Mouse (Mus musculus): ENCODE data around the gene Sec14l1. TPM values are rescaled to one million over a fixed set of nuclear protein-coding genes. Genes with fewer than 3 reads are reported as not detected.

Gene Sec14l1
- total and polyA plus RNA-seq, 3 experiments, result 42.0 to 55.9 TPM; not detected in 1

DNA sequence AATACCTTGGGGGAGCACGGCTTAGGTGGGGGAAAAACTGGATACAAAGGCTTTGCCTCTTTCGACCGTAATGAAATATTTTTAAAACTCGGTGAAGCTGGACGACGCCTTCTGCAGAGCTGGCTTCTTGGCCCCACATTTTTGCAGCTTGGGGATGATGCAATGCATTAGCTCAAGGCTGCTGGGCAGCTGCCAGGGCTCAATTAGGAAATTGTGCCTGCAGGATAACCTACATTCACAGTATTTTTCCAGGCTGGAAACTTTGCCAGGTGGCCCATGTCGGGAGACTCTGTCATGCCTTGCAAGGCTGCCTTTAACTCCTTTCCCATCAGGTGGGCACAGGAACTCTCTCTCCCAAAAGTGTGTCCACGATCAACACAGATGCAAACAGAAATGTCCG is 6.4 kb upstream of the Sec14l1 start:
- Histone ChIP-seq H3K9me3 (replicated peaks; ENCODE audit: insufficient read depth, low read length) (no peaks in the 10 kb centered on the region), H3K27me3 (ENCODE audit: control insufficient read depth in 1 of 2, insufficient read depth in 2 of 2, low read length in 2 of 2) (no peaks in the 10 kb centered on the region), H3K9ac (ENCODE audit: control insufficient read depth, low read depth, low read length, poor library complexity, severe bottlenecking) (peak overlapping the region; percentile 30), H3K79me2 (ENCODE audit: control insufficient read depth, insufficient read depth, low read length, poor library complexity) (no peaks in the 10 kb centered on the region), H3K27ac (ENCODE audit: control insufficient read depth, low read depth, low read length) (peak overlapping the region; percentile 77), H3K4me1 (ENCODE audit: control insufficient read depth in 1 of 2, insufficient read depth in 2 of 2, low read length in 2 of 2) (peaks cover 40 to 57% of the 10 kb centered on the region in 2 experiments), H3K4me3 (ENCODE audit: control insufficient read depth in 1 of 2, insufficient read depth in 1 of 2, low read depth in 2 of 2, low read length in 2 of 2) (0 out of 4 replicates have a peak overlapping the region, but pooled peaks of 1 of the 2 experiments have one; percentile 21), H3K36me3 (ENCODE audit: control insufficient read depth in 1 of 2, insufficient read depth in 2 of 2, low read length in 2 of 2) (peaks cover 0 to 56% of the 10 kb centered on the region in 2 experiments; a peak in 2 of 4 replicates)
- TF ChIP-seq RCOR1 (IDR thresholded peaks at IDR 0.05; ENCODE audit: low read depth, low read length), result 0 out of 2 replicates have a peak, but pooled peaks have one; percentile 6
- TF ChIP-seq ETS1 (IDR thresholded peaks at IDR 0.05; ENCODE audit: low read depth, low read length), result peak; percentile 51; the same call in 1 of the 2 replicates
- no peak for TF ChIP-seq CHD1 (IDR thresholded peaks at IDR 0.05; ENCODE audit: low read depth, low read length)
- no peak for TF ChIP-seq E2F4 (IDR thresholded peaks at IDR 0.05; ENCODE audit: borderline replicate concordance, low read depth, low read length)
- TF ChIP-seq MAX (IDR thresholded peaks at IDR 0.05; ENCODE audit: low read length), result peak; percentile 61; the same call in 1 of the 2 replicates
- TF ChIP-seq KAT2A (conservative IDR thresholded peaks at IDR 0.05; ENCODE audit: low read depth, low read length), result 0 out of 2 replicates have a peak, but pooled peaks have one; percentile 16
- TF ChIP-seq EP300 (IDR thresholded peaks at IDR 0.05; ENCODE audit: low read depth in 1 of 2, low read length in 2 of 2), result peak; percentile 22 to 39; a peak in 1 of 4 replicates
- TF ChIP-seq MXI1 (IDR thresholded peaks at IDR 0.05; ENCODE audit: low read depth, low read length), result peak; percentile 54; the same call in 1 of the 2 replicates
- TF ChIP-seq TCF12 (IDR thresholded peaks at IDR 0.05; ENCODE audit: low read depth, low read length), result peak; percentile 20; the same call in 1 of the 2 replicates
- TF ChIP-seq MYC (IDR thresholded peaks at IDR 0.05; ENCODE audit: low read depth, low read length), result 0 out of 2 replicates have a peak, but pooled peaks have one; percentile 53
- 0 out of 2 replicates have a peak, but pooled peaks have one; percentile 31 for TF ChIP-seq HCFC1 (IDR thresholded peaks at IDR 0.05; ENCODE audit: low read depth, low read length)
- no peak for TF ChIP-seq MAFK (IDR thresholded peaks at IDR 0.05; ENCODE audit: borderline replicate concordance, low read depth, low read length)
- peak; percentile 68 for DNase-seq (ENCODE audit: low read depth, low spot score)

DNA sequence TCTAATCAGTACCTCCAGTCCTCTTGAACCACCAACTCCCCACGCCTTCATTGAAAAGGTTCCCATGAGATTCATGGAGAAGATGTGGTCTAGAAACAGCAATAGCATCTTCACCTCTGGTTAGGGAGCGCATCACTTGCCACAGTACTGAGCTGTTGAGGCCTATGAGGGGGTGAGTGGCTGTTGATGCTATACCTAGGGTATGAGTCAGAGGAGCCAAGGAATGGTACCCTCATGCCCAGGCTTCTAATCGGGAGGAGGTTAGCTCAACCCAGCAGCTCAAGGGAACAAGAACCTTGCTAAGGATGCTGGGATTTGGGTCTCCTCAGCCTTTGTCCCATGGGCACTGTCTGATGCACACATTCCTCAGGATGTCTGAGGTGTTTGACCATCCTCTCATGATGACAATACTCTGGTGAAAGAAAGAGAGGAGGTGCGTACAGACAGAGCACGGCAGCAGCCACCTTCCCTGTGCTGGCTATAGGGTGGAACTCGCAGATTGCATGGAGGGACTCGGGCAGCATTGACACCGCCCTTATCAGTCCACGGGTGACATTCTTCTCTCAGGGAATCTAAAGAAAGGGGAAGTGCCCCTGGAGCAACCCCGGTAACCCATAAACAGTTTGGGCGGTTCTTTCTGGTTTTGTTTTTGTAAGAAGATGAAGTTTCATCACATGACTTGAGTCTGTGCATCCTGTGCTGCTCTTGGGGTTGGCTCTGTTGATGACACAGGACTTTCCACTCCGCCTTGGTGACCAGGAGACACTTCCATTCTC is 5.6 kb upstream of the Sec14l1 start:
- no peaks in the 10 kb centered on the region for H3K79me2 ChIP-seq (ENCODE audit: control insufficient read depth, insufficient read depth, low read length, poor library complexity)
- H3K9me3 ChIP-seq (replicated peaks; ENCODE audit: insufficient read depth, low read length), result no peaks in the 10 kb centered on the region
- H3K27me3 ChIP-seq (ENCODE audit: control insufficient read depth in 1 of 2, insufficient read depth in 2 of 2, low read length in 2 of 2), result no peaks in the 10 kb centered on the region
- peak overlapping the region in 1 of 2 experiments; percentile 13; a peak in 2 of 4 replicates for H3K4me3 ChIP-seq (ENCODE audit: control insufficient read depth in 1 of 2, insufficient read depth in 1 of 2, low read depth in 2 of 2, low read length in 2 of 2)
- peak overlapping the region; percentile 77 for H3K27ac ChIP-seq (ENCODE audit: control insufficient read depth, low read depth, low read length)
- peak overlapping the region; percentile 29 for H3K9ac ChIP-seq (ENCODE audit: control insufficient read depth, low read depth, low read length, poor library complexity, severe bottlenecking)
- peaks cover 40 to 59% of the 10 kb centered on the region in 2 experiments for H3K4me1 ChIP-seq (ENCODE audit: control insufficient read depth in 1 of 2, insufficient read depth in 2 of 2, low read length in 2 of 2)
- peak; percentile 84 for DNase-seq (ENCODE audit: low read depth, low spot score)
- H3K36me3 ChIP-seq (ENCODE audit: control insufficient read depth in 1 of 2, insufficient read depth in 2 of 2, low read length in 2 of 2), result peaks cover 0 to 58% of the 10 kb centered on the region in 2 experiments; a peak in 2 of 4 replicates
- TF ChIP-seq SIN3A (IDR thresholded peaks at IDR 0.05; ENCODE audit: low read length) (peak; percentile 79), POLR2AphosphoS5 (IDR thresholded peaks at IDR 0.05; ENCODE audit: borderline replicate concordance, low read depth, low read length) (no peak), MAFK (IDR thresholded peaks at IDR 0.05; ENCODE audit: borderline replicate concordance, low read depth, low read length) (no peak; the same call in 1 of the 2 replicates), MYC (IDR thresholded peaks at IDR 0.05; ENCODE audit: low read depth, low read length) (0 out of 2 replicates have a peak, but pooled peaks have one; percentile 59), ZC3H11A (IDR thresholded peaks at IDR 0.05; ENCODE audit: low read depth, low read length) (0 out of 2 replicates have a peak, but pooled peaks have one; percentile 15), TAL1 (IDR thresholded peaks at IDR 0.05; ENCODE audit: low read length) (peak; percentile 26), ETS1 (IDR thresholded peaks at IDR 0.05; ENCODE audit: low read depth, low read length) (peak; percentile 69; the same call in 1 of the 2 replicates), POLR2A (IDR thresholded peaks at IDR 0.05; ENCODE audit: control insufficient read depth in 1 of 2, insufficient read depth in 1 of 2, low read depth in 1 of 2, low read length in 2 of 2, poor library complexity in 1 of 2) (0 out of 4 replicates have a peak, but pooled peaks have one; percentile 27 to 35), BHLHE40 (IDR thresholded peaks at IDR 0.05; ENCODE audit: borderline replicate concordance, low read depth, low read length) (peak; percentile 61; the same call in 1 of the 2 replicates), MAX (IDR thresholded peaks at IDR 0.05; ENCODE audit: low read length) (0 out of 2 replicates have a peak, but pooled peaks have one; percentile 62), GATA1 (IDR thresholded peaks at IDR 0.05; ENCODE audit: low read depth, low read length) (peak; percentile 59), UBTF (IDR thresholded peaks at IDR 0.05; ENCODE audit: borderline replicate concordance, insufficient read depth, low read depth, low read length) (0 out of 2 replicates have a peak, but pooled peaks have one; percentile 6), USF2 (IDR thresholded peaks at IDR 0.05; ENCODE audit: borderline replicate concordance in 1 of 2, insufficient read depth in 1 of 2, low read depth in 1 of 2, low read length in 2 of 2) (peak in 1 of 2 experiments; percentile 48; a peak in 1 of 4 replicates), MYB (IDR thresholded peaks at IDR 0.05; ENCODE audit: low read depth, low read length) (0 out of 2 replicates have a peak, but pooled peaks have one; percentile 5), EP300 (IDR thresholded peaks at IDR 0.05; ENCODE audit: low read depth in 1 of 2, low read length in 2 of 2) (peak; percentile 43 to 61), CHD2 (IDR thresholded peaks at IDR 0.05; ENCODE audit: low read length) (no peak), RCOR1 (IDR thresholded peaks at IDR 0.05; ENCODE audit: low read depth, low read length) (0 out of 2 replicates have a peak, but pooled peaks have one; percentile 23), POLR2AphosphoS2 (IDR thresholded peaks at IDR 0.05; ENCODE audit: low read length) (no peak), ELF1 (IDR thresholded peaks at IDR 0.05; ENCODE audit: low read depth, low read length) (no peak; the same call in 1 of the 2 replicates), SMC3 (IDR thresholded peaks at IDR 0.05; ENCODE audit: low read depth, low read length) (no peak)

Measured in MEL (cell line).